Mouse (Mus musculus) liver, adult 2 months (tissue): ENCODE results near the gene Mrs2. TPM values are rescaled to one million over a fixed set of nuclear protein-coding genes. Genes with fewer than 3 reads are reported as not detected.

Source experiments
- DNase-seq: peaks from one replicate; pipeline ENCODE4 v3.0.0-alpha.2; 2011; ENCODE audit warnings: low read depth, low spot score; ENCODE audit errors: extremely low read depth
- H3K27ac ChIP-seq: fragments of 200-500 bp; replicated peaks from 2 replicates; pipeline ENCODE4 v1.5.1; 2012; ENCODE audit warnings: low read depth, mild to moderate bottlenecking, control low read depth, inconsistent platforms, low read length; ENCODE audit not compliant: insufficient read depth
- H3K27me3 ChIP-seq: fragments of 200-500 bp; 2 replicates; pipeline ENCODE4 v1.6.1; 2012; ENCODE audit warnings: mild to moderate bottlenecking, moderate library complexity, low read length, inconsistent platforms; ENCODE audit not compliant: control insufficient read depth, insufficient read depth
- H3K36me3 ChIP-seq: fragments of 200-500 bp; 2 replicates; pipeline ENCODE4 v1.6.1; 2012; ENCODE audit warnings: low read length, inconsistent platforms; ENCODE audit not compliant: control insufficient read depth, insufficient read depth
- H3K4me1 ChIP-seq: fragments of 200-500 bp; 2 replicates; pipeline ENCODE4 v1.6.1; 2011; ENCODE audit warnings: low read length; ENCODE audit not compliant: control insufficient read depth, insufficient read depth
- H3K4me3 ChIP-seq: fragments of 200-500 bp; 2 replicates; pipeline ENCODE4 v1.5.1; 2011; ENCODE audit warnings: low read depth, mild to moderate bottlenecking, control low read depth, low read length, moderate library complexity; ENCODE audit not compliant: insufficient read depth
- H3K79me2 ChIP-seq: fragments of 200-500 bp; 2 replicates; pipeline ENCODE4 v1.6.1; 2012; ENCODE audit warnings: inconsistent platforms, mild to moderate bottlenecking, low read length, moderate library complexity; ENCODE audit not compliant: control insufficient read depth, insufficient read depth
- H3K9ac ChIP-seq: fragments of 200-500 bp; 2 replicates; pipeline ENCODE4 v1.6.1; 2012; ENCODE audit warnings: low read depth, mild to moderate bottlenecking, control low read depth, inconsistent platforms, low read length
- CTCF ChIP-seq: fragments of 200-500 bp; IDR thresholded peaks from 2 replicates; pipeline ENCODE4 v1.5.1; 2011; ENCODE audit warnings: low read depth, low read length, control low read depth
- POLR2A ChIP-seq: fragments of 200-500 bp; IDR thresholded peaks from 2 replicates; pipeline ENCODE4 v1.6.1; 2011; ENCODE audit warnings: low read length, control low read depth; ENCODE audit not compliant: insufficient read depth; ENCODE audit errors: extremely low read depth
- WGBS: fragments of 180-500 bp; shearing (Covaris S2); methylation state at CpG from one replicate; pipeline ENCODE4 v1.1.7; 2018; 5-methylcytosine and 5-hydroxymethylcytosine counted together
- polyA plus RNA-seq: library from polyadenylated mRNA; depleted of rRNA; stranded (reverse); fragments of >200 nt; gene quantifications from 2 replicates; pipeline ENCODE4 v1.2.3, GENCODE M21; 2012
- total RNA-seq: library from RNA; depleted of rRNA; stranded (reverse); fragments of >200 nt; gene quantifications from 2 replicates; pipeline ENCODE4 v1.2.3, GENCODE M21; 2014

Mrs2 gene
- total and polyA plus RNA-seq, 2 experiments: 11.3 to 18.3 TPM

- Histone ChIP-seq H3K27ac (peak overlapping the region; percentile 86), H3K9ac (no peak overlapping the region)
These were observed 20.6 kb downstream of the Mrs2 start for GRCm38 (mm10) chr13:24999538-24999937.

GRCm38 (mm10) chr13:24993160-24993559 lies 27.0 kb downstream of the Mrs2 start:
- Histone ChIP-seq H3K79me2 (no peaks in the 10 kb centered on the region), H3K27ac (no peak overlapping the region), H3K27me3 (no peaks in the 10 kb centered on the region), H3K9ac (no peak overlapping the region), H3K4me3 (no peak overlapping the region), H3K4me1 (peaks cover 3% of the 10 kb centered on the region; the same call in 1 of the 2 replicates), H3K36me3 (peaks cover 61% of the 10 kb centered on the region)
- TF ChIP-seq CTCF (no peak), POLR2A (no peak)
- 65% methylated on average over 2 of the region's 2 CpGs for WGBS
- no peak for DNase-seq

More at GRCm38 (mm10) chr13:24999538-24999937, 20.6 kb downstream of the Mrs2 start:
- peaks cover 3% of the 10 kb centered on the region; the same call in 1 of the 2 replicates for H3K79me2 ChIP-seq
- peaks cover 55% of the 10 kb centered on the region for H3K36me3 ChIP-seq
- TF ChIP-seq POLR2A: no peak
- TF ChIP-seq CTCF: no peak
- H3K27me3 ChIP-seq: no peaks in the 10 kb centered on the region
- H3K4me1 ChIP-seq: peaks cover 16% of the 10 kb centered on the region
- WGBS: 17% methylated on average over 2 of the region's 2 CpGs
- no peak overlapping the region for H3K4me3 ChIP-seq
- DNase-seq: peak; percentile 87

- H3K9ac ChIP-seq: no peak overlapping the region
- no peak overlapping the region for H3K27ac ChIP-seq
- peaks cover 8% of the 10 kb centered on the region for H3K4me1 ChIP-seq
- H3K36me3 ChIP-seq: peaks cover 64% of the 10 kb centered on the region
- H3K4me3 ChIP-seq: no peak overlapping the region
- H3K27me3 ChIP-seq: no peaks in the 10 kb centered on the region
- H3K79me2 ChIP-seq: no peaks in the 10 kb centered on the region
- TF ChIP-seq POLR2A: no peak
- TF ChIP-seq CTCF: 0 out of 2 replicates have a peak, but pooled peaks have one; percentile 8
- 44% methylated on average over 6 of the region's 6 CpGs for WGBS
- peak; percentile 48 for DNase-seq
These were observed 31.2 kb downstream of the Mrs2 start for GRCm38 (mm10) chr13:24989006-24989405.

GRCm38 (mm10) chr13:24988391-24988790 lies 31.8 kb downstream of the Mrs2 start:
- WGBS: 43% methylated on average over 7 of the region's 7 CpGs
- H3K36me3 ChIP-seq: peaks cover 66% of the 10 kb centered on the region
- peak; percentile 68 for DNase-seq
- H3K79me2 ChIP-seq: no peaks in the 10 kb centered on the region
- peaks cover 8% of the 10 kb centered on the region for H3K4me1 ChIP-seq
- H3K27me3 ChIP-seq: no peaks in the 10 kb centered on the region
- H3K27ac ChIP-seq: no peak overlapping the region
- TF ChIP-seq POLR2A: no peak
- TF ChIP-seq CTCF: peak; percentile 74
- no peak overlapping the region for H3K4me3 ChIP-seq
- no peak overlapping the region for H3K9ac ChIP-seq

- no peak for TF ChIP-seq POLR2A
- no peak for TF ChIP-seq CTCF
- Histone ChIP-seq H3K79me2 (no peaks in the 10 kb centered on the region; the same call in 1 of the 2 replicates), H3K36me3 (peaks cover 68% of the 10 kb centered on the region), H3K4me3 (no peak overlapping the region), H3K9ac (no peak overlapping the region), H3K4me1 (peaks cover 11% of the 10 kb centered on the region), H3K27me3 (no peaks in the 10 kb centered on the region), H3K27ac (no peak overlapping the region)
- no peak for DNase-seq
- 54% methylated on average over 2 of the region's 2 CpGs for WGBS
These were observed 34.7 kb downstream of the Mrs2 start for GRCm38 (mm10) chr13:24985435-24985834.

- 23% methylated on average over 6 of the region's 6 CpGs for WGBS
- Histone ChIP-seq H3K79me2 (no peaks in the 10 kb centered on the region; the same call in 1 of the 2 replicates), H3K36me3 (peaks cover 58% of the 10 kb centered on the region), H3K4me1 (peaks cover 34% of the 10 kb centered on the region), H3K4me3 (no peak overlapping the region), H3K27ac (peak overlapping the region; percentile 25), H3K9ac (no peak overlapping the region), H3K27me3 (no peaks in the 10 kb centered on the region)
- peak; percentile 59 for DNase-seq
- no peak for TF ChIP-seq POLR2A
- TF ChIP-seq CTCF: no peak
These were observed 39.1 kb downstream of the Mrs2 start for GRCm38 (mm10) chr13:24981031-24981430.
